Mouse (Mus musculus) forebrain, embryonic 14.5 days (tissue): ENCODE measurements around the gene Plxna4. TPM values are rescaled to one million over a fixed set of nuclear protein-coding genes. Genes with fewer than 3 reads are reported as not detected.

Experiments
- ATAC-seq: fragments of 200-750 bp; cut with Nextera tagmentation; 2 replicates; pipeline ENCODE4 v1.8.0; 2017; ENCODE audit warnings: mild to moderate bottlenecking, moderate library complexity
- DNase-seq: peaks from one replicate; pipeline ENCODE4 v3.0.0-alpha.2; 2015; ENCODE audit warnings: low spot score
- H3K27ac ChIP-seq: fragments of 300-500 bp; sonication (generic); 2 replicates; pipeline ENCODE4 v1.5.1; 2014; ENCODE audit warnings: low read depth, mild to moderate bottlenecking, control low read depth, low read length, moderate library complexity
- H3K27me3 ChIP-seq: fragments of 300-500 bp; sonication (generic); replicated peaks from 2 replicates; pipeline ENCODE4 v1.6.1; 2014; ENCODE audit warnings: low read length, control low read depth, mixed read lengths; ENCODE audit not compliant: control insufficient read depth, insufficient read depth
- H3K36me3 ChIP-seq: fragments of 300-500 bp; sonication (generic); 2 replicates; pipeline ENCODE4 v1.6.1; 2014; ENCODE audit warnings: low read length, control low read depth; ENCODE audit not compliant: control insufficient read depth, insufficient read depth
- H3K4me1 ChIP-seq: fragments of 300-500 bp; sonication (generic); 2 replicates; pipeline ENCODE4 v1.6.1; 2014; ENCODE audit warnings: antibody characterized with exemption, low read length, control low read depth; ENCODE audit not compliant: control insufficient read depth, insufficient read depth
- H3K4me2 ChIP-seq: fragments of 300-500 bp; sonication (generic); 2 replicates; pipeline ENCODE4 v1.6.1; 2014; ENCODE audit warnings: mild to moderate bottlenecking, control low read depth, low read length
- H3K4me3 ChIP-seq: fragments of 300-500 bp; sonication (generic); 2 replicates; pipeline ENCODE4 v1.5.1; 2014; ENCODE audit warnings: low read depth, low read length, control low read depth
- H3K9ac ChIP-seq: fragments of 300-500 bp; sonication (generic); 2 replicates; pipeline ENCODE4 v1.6.1; 2014; ENCODE audit warnings: mild to moderate bottlenecking, low read length, control low read depth, moderate library complexity
- H3K9me3 ChIP-seq: fragments of 300-500 bp; sonication (generic); replicated peaks from 2 replicates; pipeline ENCODE4 v1.6.1; 2016; ENCODE audit warnings: low read length, control low read depth, mixed read lengths; ENCODE audit not compliant: control insufficient read depth
- WGBS: fragments of 180-500 bp; shearing (Covaris S2); extraction: QIAGEN DNeasy Blood & Tissue Kit; methylation state at CpG from one replicate; pipeline ENCODE4 v1.1.7; 2014; 5-methylcytosine and 5-hydroxymethylcytosine counted together
- polyA plus RNA-seq: library from polyadenylated mRNA; unstranded; fragments of >200 nt; fragmentation: Nextera tagmentation; extraction: Ambion mirVana; gene quantifications from 2 replicates; pipeline ENCODE4 v1.2.1, GENCODE M21; 2014

Gene Plxna4
- polyA plus RNA-seq, 1 experiment from 2014 or later = 19.9 TPM

GRCm38 (mm10) chr6:32158347-32158746 is 429.6 kb downstream of the Plxna4 start:
- peaks cover 35% of the 10 kb centered on the region; the same call in 1 of the 2 replicates for H3K36me3 ChIP-seq
- no peak overlapping the region for H3K4me2 ChIP-seq

GRCm38 (mm10) chr6:32153170-32153569 is 434.8 kb downstream of the Plxna4 start:
- peaks cover 23% of the 10 kb centered on the region; the same call in 1 of the 2 replicates for H3K36me3 ChIP-seq
- no peaks in the 10 kb centered on the region for H3K27me3 ChIP-seq
- peak overlapping the region; percentile 39; the same call in 1 of the 2 replicates for H3K27ac ChIP-seq
- no peak overlapping the region for H3K4me2 ChIP-seq
- DNase-seq (peak; percentile 41), ATAC-seq (peak; percentile 67)
- H3K4me1 ChIP-seq = 0 out of 2 replicates have a peak, but pooled peaks cover 3% of the 10 kb centered on the region
- WGBS = 76% methylated on average over 4 of the region's 4 CpGs
- H3K9ac ChIP-seq = no peak overlapping the region
- H3K9me3 ChIP-seq = no peaks in the 10 kb centered on the region
- H3K4me3 ChIP-seq = no peak overlapping the region

More at GRCm38 (mm10) chr6:32158347-32158746, 429.6 kb downstream of the Plxna4 start:
- ATAC-seq (no peak), DNase-seq (no peak)
- Histone ChIP-seq H3K27me3 (no peaks in the 10 kb centered on the region), H3K27ac (no peak overlapping the region), H3K9ac (no peak overlapping the region), H3K4me3 (no peak overlapping the region), H3K4me1 (0 out of 2 replicates have a peak, but pooled peaks cover 2% of the 10 kb centered on the region), H3K9me3 (no peaks in the 10 kb centered on the region)
- WGBS = 96% methylated on average over 1 of the region's 1 CpGs

DNA sequence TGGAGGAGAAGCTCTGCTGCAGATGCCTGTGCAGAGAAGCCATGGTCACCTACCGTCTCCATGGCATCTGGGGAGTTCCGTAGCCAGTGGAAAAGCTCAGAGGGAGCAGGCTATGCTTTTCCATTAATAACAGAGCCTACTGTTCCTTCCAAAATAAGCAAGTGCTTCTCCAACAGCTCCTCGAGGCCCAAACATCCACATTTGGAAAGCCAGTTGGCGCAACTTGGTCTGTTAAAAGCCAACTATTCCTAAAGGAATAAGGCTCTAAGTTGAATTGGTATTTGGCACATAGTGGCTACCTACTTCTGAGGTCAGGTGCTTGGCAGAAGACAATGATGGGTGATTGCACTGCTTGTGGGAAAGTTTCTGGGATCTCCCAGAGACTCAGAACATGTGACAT is 437.2 kb downstream of the Plxna4 start:
- no peaks in the 10 kb centered on the region for H3K27me3 ChIP-seq
- H3K9ac ChIP-seq = no peak overlapping the region
- ATAC-seq = no peak
- WGBS = 82% methylated on average over 4 of the region's 4 CpGs
- no peak overlapping the region for H3K4me3 ChIP-seq
- H3K36me3 ChIP-seq = peaks cover 11% of the 10 kb centered on the region; the same call in 1 of the 2 replicates
- H3K9me3 ChIP-seq = no peaks in the 10 kb centered on the region
- no peak overlapping the region for H3K27ac ChIP-seq
- no peak overlapping the region for H3K4me2 ChIP-seq
- 0 out of 2 replicates have a peak, but pooled peaks cover 3% of the 10 kb centered on the region for H3K4me1 ChIP-seq
- no peak for DNase-seq

DNA sequence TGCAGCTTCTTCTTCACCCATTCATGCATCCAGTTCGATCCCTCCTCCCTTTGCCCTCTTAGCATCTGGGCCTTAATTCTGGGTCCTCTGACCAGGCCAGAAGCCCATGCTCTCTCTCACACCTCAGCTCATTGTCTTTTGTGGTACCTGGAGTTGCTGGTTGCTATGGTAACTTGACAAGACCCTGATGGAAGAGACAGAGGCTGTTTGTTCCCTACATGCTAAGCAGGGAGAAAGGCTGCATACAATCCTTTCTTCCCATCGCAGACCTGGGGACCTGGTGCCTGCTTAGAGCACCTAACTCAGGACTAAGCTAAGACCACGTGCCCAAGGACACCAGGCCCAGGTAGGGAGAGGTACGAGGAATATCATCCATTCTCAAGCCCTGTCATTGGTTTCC is 443.2 kb downstream of the Plxna4 start:
- no peak overlapping the region for H3K27ac ChIP-seq
- H3K4me1 ChIP-seq = no peaks in the 10 kb centered on the region; the same call in 1 of the 2 replicates
- no peak overlapping the region for H3K9ac ChIP-seq
- WGBS = 75% methylated on average over 4 of the region's 4 CpGs
- H3K4me2 ChIP-seq = no peak overlapping the region
- DNase-seq = no peak
- H3K27me3 ChIP-seq = no peaks in the 10 kb centered on the region
- no peaks in the 10 kb centered on the region for H3K9me3 ChIP-seq
- no peaks in the 10 kb centered on the region; the same call in 1 of the 2 replicates for H3K36me3 ChIP-seq
- no peak overlapping the region for H3K4me3 ChIP-seq
- no peak for ATAC-seq

DNA sequence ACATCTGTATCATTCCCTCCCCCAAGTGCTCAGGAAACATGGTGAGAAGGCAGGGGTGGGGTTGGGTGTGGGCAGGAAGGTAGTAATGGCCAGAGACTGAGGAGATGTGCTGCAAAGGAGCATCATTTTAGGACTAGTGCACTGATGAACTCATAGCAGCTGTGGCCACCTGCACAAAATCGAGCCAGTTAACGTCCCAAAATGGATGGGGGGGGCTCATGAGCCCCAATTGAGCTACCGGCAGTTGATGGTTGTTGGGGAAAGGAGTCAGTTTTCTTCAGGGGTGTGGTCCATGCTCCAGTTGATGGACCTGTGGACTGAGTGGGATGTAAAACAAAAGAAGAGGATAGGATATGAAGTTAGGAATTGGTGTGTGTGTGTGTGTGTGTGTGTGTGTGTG is 448.5 kb downstream of the Plxna4 start:
- WGBS = 80% methylated on average over 3 of the region's 3 CpGs
- H3K27ac ChIP-seq = no peak overlapping the region
- ATAC-seq (no peak), DNase-seq (no peak)
- H3K4me1 ChIP-seq = no peaks in the 10 kb centered on the region
- no peaks in the 10 kb centered on the region for H3K27me3 ChIP-seq
- no peak overlapping the region for H3K4me3 ChIP-seq
- H3K4me2 ChIP-seq = no peak overlapping the region
- no peaks in the 10 kb centered on the region for H3K9me3 ChIP-seq
- H3K36me3 ChIP-seq = no peaks in the 10 kb centered on the region
- no peak overlapping the region for H3K9ac ChIP-seq

DNA sequence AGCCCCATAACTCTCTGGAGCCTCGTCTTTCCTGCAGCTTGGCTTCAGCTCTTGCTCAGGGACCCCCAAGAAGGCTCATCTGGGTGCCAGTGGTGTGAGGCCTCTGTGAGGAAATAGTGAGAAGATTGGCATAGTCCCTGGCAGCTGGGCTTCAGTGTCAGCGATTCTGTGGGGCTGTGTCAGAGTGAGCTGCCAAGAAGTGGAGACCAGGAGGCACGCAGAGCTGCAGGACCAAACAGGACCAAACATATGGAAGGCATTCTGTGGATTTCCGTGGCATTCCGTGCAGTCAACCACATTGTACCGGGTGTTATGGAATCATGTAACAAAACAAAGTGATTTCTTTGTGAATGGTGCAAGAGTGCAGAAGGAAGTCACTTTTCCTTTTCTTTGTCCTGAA is 461.1 kb downstream of the Plxna4 start:
- WGBS = 75% methylated on average over 6 of the region's 6 CpGs
- Histone ChIP-seq H3K36me3 (no peaks in the 10 kb centered on the region), H3K9ac (no peak overlapping the region), H3K4me2 (no peak overlapping the region), H3K9me3 (no peaks in the 10 kb centered on the region), H3K4me1 (no peaks in the 10 kb centered on the region), H3K4me3 (no peak overlapping the region), H3K27ac (no peak overlapping the region), H3K27me3 (no peaks in the 10 kb centered on the region)
- no peak for ATAC-seq
- DNase-seq = no peak

- no peak overlapping the region for H3K9ac ChIP-seq
- ATAC-seq (no peak), DNase-seq (no peak)
- no peak overlapping the region for H3K4me2 ChIP-seq
- H3K27ac ChIP-seq = no peak overlapping the region
- H3K27me3 ChIP-seq = no peaks in the 10 kb centered on the region
- H3K4me3 ChIP-seq = no peak overlapping the region
- no peaks in the 10 kb centered on the region for H3K4me1 ChIP-seq
- H3K36me3 ChIP-seq = no peaks in the 10 kb centered on the region
- no peaks in the 10 kb centered on the region for H3K9me3 ChIP-seq
- WGBS = 83% methylated on average over 4 of the region's 4 CpGs
These were observed 465.3 kb downstream of the Plxna4 start for GRCm38 (mm10) chr6:32122584-32123265.

GRCm38 (mm10) chr6:32120931-32121330 is 467.1 kb downstream of the Plxna4 start:
- 46% methylated on average over 1 of the region's 1 CpGs for WGBS
- ATAC-seq = no peak
- no peaks in the 10 kb centered on the region for H3K9me3 ChIP-seq
- no peak overlapping the region for H3K27ac ChIP-seq
- no peak overlapping the region for H3K9ac ChIP-seq
- DNase-seq = no peak
- no peak overlapping the region for H3K4me3 ChIP-seq
- H3K27me3 ChIP-seq = no peaks in the 10 kb centered on the region
- H3K4me1 ChIP-seq = no peaks in the 10 kb centered on the region
- H3K4me2 ChIP-seq = no peak overlapping the region
- no peaks in the 10 kb centered on the region for H3K36me3 ChIP-seq

DNA sequence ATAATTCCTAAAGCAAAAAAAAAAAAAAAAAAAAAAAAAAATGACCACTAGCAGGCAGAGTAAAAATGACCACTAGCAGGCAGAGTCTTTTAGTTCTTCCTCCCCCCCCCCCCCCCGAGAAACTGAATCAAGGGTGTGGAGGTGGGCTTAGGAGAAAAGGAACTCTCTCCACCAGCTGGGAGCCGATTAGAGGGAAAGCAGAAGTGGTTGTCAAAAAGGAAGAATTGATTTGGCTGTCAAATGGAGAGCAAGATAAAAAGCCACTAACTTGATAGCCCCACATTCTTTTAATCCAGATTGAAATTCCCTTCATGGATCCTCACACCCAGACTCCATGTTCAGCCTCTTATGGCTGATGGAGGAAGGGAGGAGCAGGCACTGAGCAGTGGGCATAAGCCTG is 478.8 kb downstream of the Plxna4 start:
- Histone ChIP-seq H3K27ac (no peak overlapping the region), H3K27me3 (no peaks in the 10 kb centered on the region)
- WGBS = 49% methylated on average over 2 of the region's 2 CpGs

More for the DNA sequence above, 478.8 kb downstream of the Plxna4 start:
- Histone ChIP-seq H3K4me2 (no peak overlapping the region), H3K9me3 (no peaks in the 10 kb centered on the region), H3K9ac (no peak overlapping the region), H3K4me3 (no peak overlapping the region), H3K36me3 (no peaks in the 10 kb centered on the region), H3K4me1 (peaks cover 4% of the 10 kb centered on the region; the same call in 1 of the 2 replicates)
- DNase-seq = no peak
- ATAC-seq = no peak
